Mouse (Mus musculus) left cerebral cortex, adult 18-20 months (tissue): ENCODE results near the gene Syndig1l. TPM values are rescaled to one million over a fixed set of nuclear protein-coding genes. Genes with fewer than 3 reads are reported as not detected.

Source experiments
- DNase-seq, 2 experiments: peaks; one replicate each; pipeline ENCODE4 v3.0.0; 2021 to 2022; ENCODE audit warnings: low spot score in 2 of 2, mixed read lengths in 1 of 2
- total RNA-seq, 2 experiments: library from RNA; stranded (reverse); gene quantifications; 2 replicates each; pipeline ENCODE4 v1.2.3; 2021

Syndig1l gene
- total RNA-seq, 2 experiments from 2014 or later: 19.8 to 39.2 TPM

GRCm38 (mm10) chr12:84676011-84676410, 22.6 kb downstream of the Syndig1l start:
- no peak for DNase-seq

GRCm38 (mm10) chr12:84674666-84675526, 23.7 kb downstream of the Syndig1l start:
- no peak for DNase-seq

DNA sequence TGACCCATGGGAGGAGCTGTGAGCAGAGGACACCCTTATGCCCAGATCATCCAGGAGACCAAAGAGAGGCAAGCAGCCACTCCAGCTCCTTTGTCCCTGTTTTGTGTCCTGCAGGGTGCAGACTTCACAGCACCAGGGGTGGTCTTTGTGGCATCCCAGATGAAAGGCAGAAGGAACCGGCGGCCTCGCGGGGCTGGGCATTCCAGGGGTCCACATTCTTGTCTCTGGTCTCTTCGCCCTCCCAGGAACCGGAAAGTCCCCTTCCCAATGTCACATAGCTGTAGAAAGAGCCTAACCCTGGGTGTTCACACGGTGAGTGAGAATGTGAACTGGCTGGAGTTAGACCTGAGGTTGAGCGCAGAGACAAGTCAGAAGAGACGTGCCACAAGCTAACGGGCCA, 27.0 kb downstream of the Syndig1l start:
- DNase-seq: no peak

- DNase-seq: no peak
Measured at GRCm38 (mm10) chr12:84670555-84670954, 28.1 kb downstream of the Syndig1l start.

DNA sequence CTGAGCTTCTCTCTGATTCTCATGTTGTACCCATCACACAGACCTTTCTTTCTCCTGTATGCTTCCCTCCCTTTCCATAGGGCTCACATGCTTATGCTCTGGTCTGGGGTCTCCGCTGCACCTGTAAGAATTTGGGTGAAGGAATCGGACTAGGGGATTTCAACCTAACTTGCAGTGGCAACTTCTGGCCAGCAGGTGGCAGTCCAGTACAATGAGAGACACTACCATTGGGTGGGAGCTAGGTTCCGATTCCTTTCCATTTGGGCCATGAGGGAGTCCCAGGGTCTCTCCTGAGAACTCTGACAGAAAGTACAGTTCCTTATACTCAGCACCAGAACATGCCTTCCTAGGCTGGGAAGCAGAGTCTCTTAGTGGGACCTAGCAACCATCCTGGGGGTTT, 44.7 kb downstream of the Syndig1l start:
- DNase-seq: peak; percentile 61 to 76

- no peak for DNase-seq
Measured at GRCm38 (mm10) chr12:84650234-84650633, 48.4 kb downstream of the Syndig1l start.

GRCm38 (mm10) chr12:84640654-84641053, 58.0 kb downstream of the Syndig1l start, which contains the start of gene Vrtn:
TSS of gene Vrtn (plus strand) at chr12:84641019.
- no peak for DNase-seq

GRCm38 (mm10) chr12:84640253-84640652, 58.4 kb downstream of the Syndig1l start:
- DNase-seq: no peak

- no peak for DNase-seq
Measured at GRCm38 (mm10) chr12:84631867-84632266, 66.8 kb downstream of the Syndig1l start.

Other genes with a start within 250 kb of the Syndig1l start
- 10 to 100 TPM; 51.2 to 54.9 TPM for gene Aldh6a1, start 247.8 kb downstream of the Syndig1l start, total RNA-seq
- 10 to 100 TPM; 25.2 to 25.7 TPM for gene Lin52, start 247.4 kb downstream of the Syndig1l start, total RNA-seq
- under 1 TPM; 0.26 to 0.35 TPM for gene Vsx2, start 129.1 kb downstream of the Syndig1l start, total RNA-seq
- gene Abcd4, start 81.4 kb downstream of the Syndig1l start, total RNA-seq: 10 to 100 TPM in 1 of 2 experiments, 1 to 10 TPM in 1; 7.9 to 10.2 TPM
- not detected for gene Vrtn, start 57.8 kb downstream of the Syndig1l start, total RNA-seq
- 10 to 100 TPM; 28.1 to 29.6 TPM for gene Npc2, start 74.3 kb upstream of the Syndig1l start, total RNA-seq
- gene Isca2, start 74.4 kb upstream of the Syndig1l start, total RNA-seq: 10 to 100 TPM; 56.3 to 60.2 TPM
- under 1 TPM; 0.28 to 0.42 TPM for gene Ltbp2, start 177.7 kb upstream of the Syndig1l start, total RNA-seq